Mouse (Mus musculus): ENCODE data around the gene Htr6.

Gene Htr6

GRCm38 (mm10) chr4:139075041-139075711, at the start of gene Htr6:
Gene Htr6 (minus strand): TSS chr4:139075570.
- DNase-seq (ENCODE audit: low read depth, low spot score): no peak

GRCm38 (mm10) chr4:139124940-139125339, 49.6 kb upstream of the Htr6 start:
- no peak for DNase-seq (ENCODE audit: low read depth, low spot score)

DNA sequence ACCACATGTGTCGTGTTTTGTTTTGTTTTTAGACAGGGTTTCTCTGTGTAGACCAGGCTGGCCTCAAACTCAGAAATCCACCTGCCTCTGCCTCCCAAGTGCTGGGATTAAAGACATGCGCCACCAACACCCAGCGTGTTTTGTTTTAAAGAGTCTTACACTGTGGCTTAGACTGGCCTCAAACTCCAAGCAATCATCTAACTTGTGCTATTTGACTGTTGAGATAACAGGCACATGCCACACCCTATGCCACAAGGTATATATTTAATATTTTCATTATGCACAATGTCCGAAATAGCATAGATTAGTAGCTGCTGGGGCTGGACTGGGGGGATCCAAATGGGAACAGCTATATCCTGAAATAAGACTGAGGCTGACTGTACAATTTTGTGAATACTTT, 47.2 kb upstream of the Htr6 start:
- DNase-seq (ENCODE audit: low read depth, low spot score): no peak

- no peak for DNase-seq (ENCODE audit: low read depth, low spot score)
These were observed 45.6 kb upstream of the Htr6 start for GRCm38 (mm10) chr4:139120998-139121397.

DNA sequence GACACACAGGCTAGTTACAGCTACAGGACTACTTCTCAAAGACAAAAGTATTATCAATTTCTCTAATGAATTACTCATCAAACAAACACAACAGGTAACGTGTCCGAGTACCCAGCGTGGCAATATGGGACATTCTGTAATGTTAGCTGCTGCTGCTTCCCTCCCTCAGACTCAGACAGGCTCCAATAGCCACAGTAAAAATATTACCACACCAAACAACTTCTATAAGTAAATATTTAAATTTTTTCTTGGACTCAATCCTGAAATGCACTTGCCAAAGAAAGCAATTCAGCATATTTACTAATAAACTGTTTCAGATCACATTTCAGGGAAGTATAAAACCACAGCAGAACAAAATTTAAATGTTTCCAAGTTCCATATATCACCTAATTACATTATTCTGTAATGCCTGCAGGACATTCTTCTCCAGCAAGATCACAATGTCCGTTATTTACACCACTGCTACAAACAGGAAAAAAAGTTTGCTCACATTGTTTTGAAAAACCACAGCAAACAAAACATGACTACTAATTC, 45.0 kb upstream of the Htr6 start:
- DNase-seq (ENCODE audit: low read depth, low spot score): no peak

- DNase-seq (ENCODE audit: low read depth, low spot score): no peak
These were observed 41.1 kb upstream of the Htr6 start for GRCm38 (mm10) chr4:139116356-139117063.

DNA sequence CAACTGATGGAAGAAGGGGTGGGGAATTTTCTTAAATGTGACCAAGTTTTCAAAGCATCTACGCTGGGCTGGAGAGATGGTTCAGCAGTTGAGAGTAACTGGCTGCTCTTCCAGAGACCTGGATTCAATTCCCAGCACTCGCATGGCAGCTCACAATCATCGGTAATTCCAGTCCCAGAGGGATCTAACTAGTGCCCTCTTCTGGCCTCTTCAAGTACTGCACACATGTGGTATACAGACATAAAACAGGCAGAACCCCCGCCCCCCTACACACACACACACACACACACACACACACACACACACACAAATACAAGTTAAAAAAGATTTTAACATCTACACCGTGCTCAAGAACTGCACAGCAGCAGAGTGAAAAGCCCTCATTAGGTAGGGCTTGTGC, 40.4 kb upstream of the Htr6 start:
- DNase-seq (ENCODE audit: low read depth, low spot score): no peak

- no peak for DNase-seq (ENCODE audit: low read depth, low spot score)
These were observed 37.1 kb upstream of the Htr6 start for GRCm38 (mm10) chr4:139112482-139112881.

DNA sequence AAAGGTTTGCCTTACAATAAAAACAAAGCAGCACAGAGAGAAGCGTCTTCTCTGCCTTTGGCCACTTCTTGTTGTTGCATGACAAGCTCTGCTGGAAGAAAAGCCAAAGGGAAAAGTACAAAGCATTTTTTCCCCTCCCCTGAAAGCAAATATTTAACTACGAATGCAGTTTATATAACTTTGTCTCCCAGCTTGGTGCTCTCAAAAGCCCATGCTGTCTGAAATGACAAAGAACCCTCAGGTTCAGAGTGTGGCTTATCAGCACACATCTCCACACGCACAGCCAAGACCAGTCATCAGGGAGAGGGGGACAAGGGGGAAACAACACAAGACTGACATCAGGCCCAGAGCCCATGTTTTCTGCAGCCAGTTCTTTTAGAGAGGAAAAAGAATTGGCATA, 36.1 kb upstream of the Htr6 start:
- no peak for DNase-seq (ENCODE audit: low read depth, low spot score)

DNA sequence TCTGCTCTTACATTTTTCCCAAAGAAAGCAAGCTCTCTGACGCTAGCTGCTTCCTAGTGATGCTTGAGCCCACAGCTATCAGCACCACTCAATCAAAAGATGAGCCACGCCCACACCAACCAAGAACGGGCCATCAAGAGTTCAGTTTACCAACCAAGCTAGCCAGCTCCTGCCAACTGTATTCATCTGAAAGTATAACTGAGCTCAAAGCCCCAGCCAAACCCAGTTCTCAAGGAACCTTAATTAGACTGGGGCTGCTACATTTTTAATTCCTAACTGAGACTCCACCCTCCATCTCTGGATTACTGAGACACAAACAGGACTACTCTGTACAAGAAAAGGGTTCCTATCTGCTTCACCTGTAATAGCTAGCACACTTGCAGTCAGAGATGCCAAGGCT, 35.5 kb upstream of the Htr6 start:
- no peak for DNase-seq (ENCODE audit: low read depth, low spot score)

GRCm38 (mm10) chr4:139105453-139105852, 30.1 kb upstream of the Htr6 start:
- no peak for DNase-seq (ENCODE audit: low read depth, low spot score)

DNA sequence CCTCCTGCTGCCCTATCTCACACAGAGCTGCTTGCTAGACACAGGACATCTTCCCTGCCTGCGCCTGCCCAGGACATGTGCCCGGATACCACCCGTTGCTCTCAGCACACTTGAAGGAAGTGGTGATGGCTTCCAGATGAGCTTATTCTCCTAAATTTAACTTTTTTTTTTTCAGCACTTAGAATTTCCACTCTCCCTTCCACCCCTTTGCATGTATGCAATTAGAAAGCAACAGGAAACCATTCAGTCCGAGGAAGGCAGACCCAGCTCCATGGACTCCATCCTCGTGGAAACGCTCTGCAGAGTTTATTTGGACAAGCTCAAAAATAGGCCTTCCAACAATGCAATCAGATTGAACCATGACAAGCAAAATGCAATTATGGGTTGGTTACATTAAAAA, 26.2 kb upstream of the Htr6 start:
- no peak for DNase-seq (ENCODE audit: low read depth, low spot score)

DNA sequence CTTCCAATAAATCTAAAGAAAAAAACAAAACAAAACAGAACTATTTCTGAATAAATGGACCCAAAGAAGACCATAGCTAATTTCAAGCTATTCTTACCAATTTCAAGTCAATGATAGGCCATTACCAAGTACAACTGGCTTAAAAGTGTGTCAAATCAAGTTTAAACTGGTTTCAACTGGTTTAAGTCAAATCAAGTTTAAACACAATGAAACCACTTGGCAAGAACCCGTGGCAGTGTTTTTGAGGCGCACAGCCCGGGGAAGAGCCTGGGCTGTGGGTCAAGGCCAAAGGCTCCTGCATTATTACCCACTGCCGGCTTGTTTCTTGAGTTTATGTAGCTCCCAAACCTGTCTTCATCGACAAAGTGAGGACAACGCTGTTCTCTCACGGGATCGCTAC, 25.0 kb upstream of the Htr6 start:
- DNase-seq (ENCODE audit: low read depth, low spot score): no peak

DNA sequence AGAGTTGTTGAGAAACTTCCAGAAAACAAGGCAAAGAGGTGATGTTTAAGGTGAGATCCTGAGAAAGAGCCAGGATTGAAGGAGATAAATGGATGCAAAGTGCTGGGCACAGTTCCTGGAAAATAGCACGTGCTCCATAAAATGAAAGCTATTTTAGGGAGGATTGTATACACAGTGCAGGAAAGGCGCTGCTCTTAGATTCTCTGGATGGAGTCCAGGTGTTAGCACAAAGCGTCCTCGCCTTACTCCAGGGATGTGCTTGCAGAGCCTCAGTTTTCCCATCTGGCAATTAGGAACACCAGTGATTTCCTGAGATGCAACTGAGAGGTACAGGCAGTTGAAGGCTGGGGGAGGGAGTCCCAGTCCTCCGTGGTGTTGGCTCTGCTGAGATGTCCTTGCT, 20.8 kb upstream of the Htr6 start:
- DNase-seq (ENCODE audit: low read depth, low spot score): no peak

DNA sequence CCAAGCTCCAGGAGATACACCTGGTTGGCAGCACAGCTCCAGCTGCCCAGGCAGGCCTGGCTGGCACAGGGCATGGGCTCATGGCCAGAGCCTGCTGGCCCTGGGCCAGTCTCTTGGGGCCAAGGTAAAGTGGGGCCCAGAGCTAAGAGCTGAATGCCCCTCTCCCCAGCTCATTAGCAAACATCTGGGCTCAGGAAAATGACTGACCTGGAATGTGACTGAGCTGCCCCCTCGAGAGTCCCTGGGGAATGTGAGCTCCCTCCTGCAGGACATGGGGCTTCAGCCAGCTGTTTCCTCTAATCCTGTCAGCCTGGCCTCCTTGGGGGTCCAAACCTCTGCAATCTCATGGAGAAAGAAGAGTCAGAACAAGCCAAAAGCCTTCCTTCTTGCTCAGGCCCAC, 20.0 kb upstream of the Htr6 start:
- no peak for DNase-seq (ENCODE audit: low read depth, low spot score)

- DNase-seq (ENCODE audit: low read depth, low spot score): no peak
These were observed 17.8 kb upstream of the Htr6 start for GRCm38 (mm10) chr4:139093196-139093530.

- DNase-seq (ENCODE audit: low read depth, low spot score): no peak
These were observed 17.2 kb upstream of the Htr6 start, which contains the start of gene Nbl1 for GRCm38 (mm10) chr4:139092356-139093195. Gene Nbl1 (minus strand): TSS chr4:139092993.

DNA sequence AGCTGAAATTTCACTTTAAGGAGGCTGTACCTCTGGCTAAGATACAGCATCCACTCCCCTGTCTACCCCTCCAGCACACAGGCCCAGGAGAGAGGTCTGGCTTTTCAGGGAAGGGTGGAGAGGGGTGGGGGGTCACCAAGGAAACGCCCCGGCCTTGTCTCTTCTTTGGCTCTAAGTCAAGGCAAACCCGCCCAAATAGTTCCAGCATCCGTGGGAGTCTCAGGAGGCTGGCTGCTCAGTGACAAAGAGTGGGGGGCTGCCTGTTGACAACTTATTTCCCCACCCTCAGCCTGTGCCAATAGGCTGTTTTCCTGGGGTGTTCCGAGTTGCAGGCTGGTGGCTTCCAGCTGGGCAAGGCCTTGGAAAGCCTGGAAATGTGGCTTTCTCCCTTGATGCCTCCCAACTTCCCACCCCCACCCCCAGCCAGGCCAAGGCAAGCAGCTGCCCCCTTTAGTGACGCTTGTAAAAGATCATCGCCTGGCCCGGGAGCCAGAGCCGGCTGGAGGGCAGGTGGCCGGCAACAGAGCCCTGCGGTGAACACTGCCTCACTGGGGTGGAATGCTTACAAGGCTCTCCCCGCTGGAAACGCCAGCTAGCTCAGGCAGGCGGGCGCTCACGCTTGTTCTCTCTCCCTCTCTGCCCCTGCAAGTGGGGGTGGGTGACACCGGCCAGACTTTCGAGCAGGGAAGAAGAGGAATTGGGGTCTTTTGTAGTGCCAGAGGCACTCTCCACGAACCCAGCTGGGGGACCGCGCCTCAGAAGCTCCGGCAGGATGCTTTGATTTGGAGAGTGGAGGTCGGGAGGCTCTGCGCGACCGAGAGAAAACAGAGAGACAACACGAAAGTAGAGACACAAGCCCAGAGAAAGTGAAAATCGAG, 16.3 kb upstream of the Htr6 start:
- DNase-seq (ENCODE audit: low read depth, low spot score): no peak

DNA sequence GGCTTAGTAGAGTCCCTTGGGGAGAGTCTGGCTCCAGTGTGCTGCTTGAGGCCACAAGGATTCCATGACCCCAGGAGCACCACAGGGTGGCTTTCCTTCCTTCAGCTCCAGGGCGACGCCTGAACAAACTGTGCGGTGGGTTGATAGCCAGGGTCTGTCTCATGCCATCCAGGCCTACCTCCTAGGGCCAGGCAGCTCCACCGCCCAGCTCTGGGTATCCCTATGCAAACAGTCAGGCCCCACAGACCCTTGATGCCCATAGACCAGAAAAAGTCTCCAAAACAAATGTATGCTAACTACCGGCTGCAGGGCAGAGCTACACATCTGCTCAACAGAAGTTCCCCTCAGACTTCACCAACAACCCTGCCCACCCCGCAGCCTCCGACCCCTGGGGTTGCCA, 15.7 kb upstream of the Htr6 start:
- no peak for DNase-seq (ENCODE audit: low read depth, low spot score)

- no peak for DNase-seq (ENCODE audit: low read depth, low spot score)
These were observed 15.1 kb upstream of the Htr6 start for GRCm38 (mm10) chr4:139090303-139090940.
